Mouse (Mus musculus) myocyte (in vitro differentiated cells): Measurements from ENCODE around the gene Polr3b. TPM values are rescaled to one million over a fixed set of nuclear protein-coding genes. Genes with fewer than 3 reads are reported as not detected.

ENCODE experiments used
- H3K27me3 ChIP-seq: one replicate; pipeline ENCODE4 v1.6.1; 2011; ENCODE audit not compliant: control insufficient read depth, insufficient read depth, insufficient read length
- H3K36me3 ChIP-seq: one replicate; pipeline ENCODE4 v1.6.1; 2011; ENCODE audit not compliant: control insufficient read depth, insufficient read depth
- H3K4me2 ChIP-seq: one replicate; pipeline ENCODE4 v1.6.1; 2011; ENCODE audit warnings: low read depth, control low read depth
- H3K4me3 ChIP-seq: one replicate; pipeline ENCODE4 v1.5.1; 2011; ENCODE audit warnings: mild to moderate bottlenecking, control low read depth, moderate library complexity
- H3K79me2 ChIP-seq: one replicate; pipeline ENCODE4 v1.6.1; 2011; ENCODE audit not compliant: control insufficient read depth, insufficient read depth
- H3ac ChIP-seq: one replicate; pipeline ENCODE4 v1.6.1; 2011; ENCODE audit not compliant: control insufficient read depth, insufficient read length
- CEBPB ChIP-seq: IDR thresholded peaks from 2 replicates; pipeline ENCODE4 v1.6.1; 2011; ENCODE audit warnings: mild to moderate bottlenecking, moderate library complexity; ENCODE audit not compliant: poor library complexity, insufficient read depth, severe bottlenecking
- E2F4 ChIP-seq: IDR thresholded peaks from one replicate; pipeline ENCODE4 v1.6.1; 2011; ENCODE audit warnings: mild to moderate bottlenecking, control low read depth, moderate library complexity; ENCODE audit not compliant: insufficient read depth
- MAX ChIP-seq: IDR thresholded peaks from one replicate; pipeline ENCODE4 v1.6.1; 2011; ENCODE audit warnings: low read depth, mild to moderate bottlenecking, control low read depth
- MYOD1 ChIP-seq, 3 experiments: IDR thresholded peaks; one replicate each; pipeline ENCODE4 v1.6.1; 2011; ENCODE audit warnings: control low read depth in 2 of 3, low read depth in 2 of 3, mild to moderate bottlenecking in 2 of 3, moderate library complexity in 1 of 3; ENCODE audit not compliant: insufficient read length in 2 of 3, control insufficient read depth in 1 of 3
- MYOG ChIP-seq, 3 experiments: IDR thresholded peaks; one replicate each; pipeline ENCODE4 v1.6.1; 2011; ENCODE audit warnings: control low read depth in 2 of 3, low read depth in 2 of 3, mild to moderate bottlenecking in 2 of 3; ENCODE audit not compliant: insufficient read length in 2 of 3, control insufficient read depth in 1 of 3, insufficient read depth in 1 of 3
- POLR2A ChIP-seq: IDR thresholded peaks from one replicate; pipeline ENCODE4 v1.6.1; 2011; ENCODE audit warnings: low read depth, mild to moderate bottlenecking, control low read depth, moderate library complexity; ENCODE audit not compliant: insufficient read length
- POLR2AphosphoS2 ChIP-seq: IDR thresholded peaks from one replicate; pipeline ENCODE4 v1.6.1; 2011; ENCODE audit warnings: low read depth, control low read depth; ENCODE audit not compliant: insufficient read length
- REST ChIP-seq: IDR thresholded peaks from one replicate; pipeline ENCODE4 v1.6.1; 2011; ENCODE audit warnings: mild to moderate bottlenecking, control low read depth, moderate library complexity; ENCODE audit not compliant: insufficient read depth, insufficient read length
- SRF ChIP-seq: IDR thresholded peaks from one replicate; pipeline ENCODE4 v1.6.1; 2011; ENCODE audit warnings: low read depth; ENCODE audit not compliant: control insufficient read depth, insufficient read length
- TCF12 ChIP-seq: IDR thresholded peaks from one replicate; pipeline ENCODE4 v1.6.1; 2011; ENCODE audit warnings: mild to moderate bottlenecking, control low read depth; ENCODE audit not compliant: poor library complexity, insufficient read depth, severe bottlenecking
- TCF3 ChIP-seq: IDR thresholded peaks from one replicate; pipeline ENCODE4 v1.6.1; 2011; ENCODE audit warnings: low read depth, control low read depth; ENCODE audit not compliant: insufficient read length
- USF1 ChIP-seq: IDR thresholded peaks from one replicate; pipeline ENCODE4 v1.6.1; 2011; ENCODE audit warnings: low read depth, mild to moderate bottlenecking, control low read depth, moderate library complexity
- polyA plus RNA-seq: library from polyadenylated mRNA; unstranded; fragments of >200 nt; fragmentation: generic; extraction: Trizol; gene quantifications from one replicate; pipeline ENCODE4 v1.2.1, GENCODE M21; 2012; ENCODE audit warnings: missing spikeins

Gene Polr3b
- polyA plus RNA-seq, 1 experiment: 8.5 TPM

GRCm38 (mm10) chr10:84712532-84712931 is 90.4 kb downstream of the Polr3b start:
- Histone ChIP-seq H3K27me3 (no peaks in the 10 kb centered on the region), H3ac (no peak overlapping the region), H3K79me2 (no peaks in the 10 kb centered on the region), H3K4me2 (no peak overlapping the region), H3K4me3 (no peak overlapping the region), H3K36me3 (peaks cover 11% of the 10 kb centered on the region)
- TF ChIP-seq CEBPB: no peak
- no peak for TF ChIP-seq TCF3

- Histone ChIP-seq H3K4me3 (no peak overlapping the region), H3K79me2 (no peaks in the 10 kb centered on the region)
Measured at GRCm38 (mm10) chr10:84713043-84713442, 91.0 kb downstream of the Polr3b start.

GRCm38 (mm10) chr10:84715639-84716038 is 93.5 kb downstream of the Polr3b start:
- Histone ChIP-seq H3K36me3 (peaks cover 15% of the 10 kb centered on the region), H3K4me2 (no peak overlapping the region), H3ac (no peak overlapping the region), H3K79me2 (no peaks in the 10 kb centered on the region), H3K4me3 (no peak overlapping the region), H3K27me3 (no peaks in the 10 kb centered on the region)
- TF ChIP-seq POLR2AphosphoS2: no peak
- no peak for TF ChIP-seq MYOG (IDR thresholded peaks at IDR 0.05; ENCODE audit: control insufficient read depth in 1 of 3, insufficient read depth in 1 of 3, insufficient read length in 2 of 3, low read depth in 2 of 3)
- TF ChIP-seq USF1: no peak
- TF ChIP-seq MYOD1 (IDR thresholded peaks at IDR 0.05; ENCODE audit: control insufficient read depth in 1 of 3, insufficient read length in 2 of 3, low read depth in 2 of 3): no peak
- TF ChIP-seq TCF3: no peak
- TF ChIP-seq SRF: no peak

More at GRCm38 (mm10) chr10:84713043-84713442, 91.0 kb downstream of the Polr3b start:
- Histone ChIP-seq H3K4me2 (no peak overlapping the region), H3K36me3 (peaks cover 7% of the 10 kb centered on the region), H3K27me3 (no peaks in the 10 kb centered on the region), H3ac (no peak overlapping the region)
- TF ChIP-seq TCF3 (no peak), TCF12 (no peak), REST (no peak), CEBPB (no peak), MYOD1 (IDR thresholded peaks at IDR 0.05; ENCODE audit: control insufficient read depth in 1 of 3, insufficient read length in 2 of 3, low read depth in 2 of 3) (no peak), POLR2AphosphoS2 (no peak), POLR2A (no peak), MYOG (IDR thresholded peaks at IDR 0.05; ENCODE audit: control insufficient read depth in 1 of 3, insufficient read depth in 1 of 3, insufficient read length in 2 of 3, low read depth in 2 of 3) (no peak), USF1 (no peak), E2F4 (no peak), SRF (no peak), MAX (no peak)

- H3ac ChIP-seq: no peak overlapping the region
- peaks cover 19% of the 10 kb centered on the region for H3K36me3 ChIP-seq
- H3K4me2 ChIP-seq: no peak overlapping the region
- no peaks in the 10 kb centered on the region for H3K79me2 ChIP-seq
- H3K4me3 ChIP-seq: no peak overlapping the region
- no peaks in the 10 kb centered on the region for H3K27me3 ChIP-seq
- TF ChIP-seq TCF3 (no peak), CEBPB (no peak), SRF (no peak), USF1 (no peak), POLR2AphosphoS2 (no peak), REST (no peak)
Measured at GRCm38 (mm10) chr10:84716581-84716980, 94.5 kb downstream of the Polr3b start.

GRCm38 (mm10) chr10:84722711-84723110 is 100.6 kb downstream of the Polr3b start:
- no peak overlapping the region for H3K4me3 ChIP-seq
- TF ChIP-seq E2F4 (no peak), SRF (no peak), CEBPB (no peak), TCF3 (no peak), MAX (no peak), MYOD1 (IDR thresholded peaks at IDR 0.05; ENCODE audit: control insufficient read depth in 1 of 3, insufficient read length in 2 of 3, low read depth in 2 of 3) (no peak), REST (no peak), TCF12 (no peak), USF1 (no peak), MYOG (IDR thresholded peaks at IDR 0.05; ENCODE audit: control insufficient read depth in 1 of 3, insufficient read depth in 1 of 3, insufficient read length in 2 of 3, low read depth in 2 of 3) (no peak), POLR2AphosphoS2 (no peak), POLR2A (no peak)
- no peaks in the 10 kb centered on the region for H3K27me3 ChIP-seq
- peaks cover 14% of the 10 kb centered on the region for H3K36me3 ChIP-seq
- no peaks in the 10 kb centered on the region for H3K79me2 ChIP-seq
- H3K4me2 ChIP-seq: no peak overlapping the region
- no peak overlapping the region for H3ac ChIP-seq
